Mouse (Mus musculus) erythroblast, embryonic 14.5 days (primary cell): ENCODE measurements around the gene Rnf208.

ENCODE experiments used
- GATA1 ChIP-seq: IDR thresholded peaks from 2 replicates; pipeline ENCODE4 v1.6.1; 2012; ENCODE audit warnings: low read length, inconsistent platforms, mixed read lengths
- TAL1 ChIP-seq: IDR thresholded peaks from 3 replicates; pipeline ENCODE4 v1.6.1; 2012; ENCODE audit warnings: low read length, inconsistent platforms, mixed read lengths

DNA sequence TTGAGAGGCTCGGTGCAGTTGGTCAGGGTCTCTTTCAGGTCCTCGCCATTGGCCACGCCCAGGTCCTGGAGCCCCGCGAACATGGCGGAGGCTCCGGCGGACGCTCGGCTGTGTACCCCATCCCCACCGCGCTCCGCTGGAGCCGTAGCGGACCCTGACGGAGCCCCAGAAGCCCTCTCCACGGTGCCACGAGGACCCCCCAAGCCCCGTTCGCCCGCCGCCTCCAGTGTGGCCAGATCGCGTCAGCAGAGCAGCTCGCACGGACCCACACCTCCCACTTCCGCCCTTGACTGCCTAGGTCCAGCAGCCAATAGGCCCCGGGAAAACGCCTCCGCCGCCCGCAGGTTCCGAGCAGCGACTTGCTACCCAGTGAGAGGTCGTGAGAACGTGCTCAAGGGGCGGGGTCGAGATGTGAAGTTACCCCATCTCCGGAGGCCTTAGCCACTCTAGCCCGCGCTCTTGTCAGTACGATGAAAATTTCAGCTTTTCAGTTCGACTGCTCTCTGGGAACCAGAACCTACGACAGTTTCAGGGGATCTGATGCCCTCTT is 30.9 kb upstream of the Rnf208 start, which contains the start of gene Nelfb:
- no peak for TF ChIP-seq GATA1
- TF ChIP-seq TAL1 = no peak
